Mouse (Mus musculus) hindbrain, embryonic 15.5 days (tissue): ENCODE results near the gene Tmem163. TPM values are rescaled to one million over a fixed set of nuclear protein-coding genes. Genes with fewer than 3 reads are reported as not detected.

ENCODE experiments used
- ATAC-seq: fragments of 200-750 bp; cut with Nextera tagmentation; 2 replicates; pipeline ENCODE4 v1.8.0; 2017; ENCODE audit warnings: low read depth, moderate number of reproducible peaks, moderate TSS enrichment; ENCODE audit not compliant: low FRiP score
- H3K27ac ChIP-seq: fragments of 300-500 bp; sonication (generic); replicated peaks from 2 replicates; pipeline ENCODE4 v1.5.1; 2015; ENCODE audit warnings: mild to moderate bottlenecking, inconsistent platforms
- H3K27me3 ChIP-seq: fragments of 300-500 bp; sonication (generic); 2 replicates; pipeline ENCODE4 v1.6.1; 2015; ENCODE audit warnings: control low read depth, inconsistent platforms
- H3K36me3 ChIP-seq: fragments of 300-500 bp; sonication (generic); 2 replicates; pipeline ENCODE4 v1.6.1; 2015; ENCODE audit warnings: control low read depth, inconsistent platforms
- H3K4me1 ChIP-seq: fragments of 300-500 bp; sonication (generic); replicated peaks from 2 replicates; pipeline ENCODE4 v1.6.1; 2015; ENCODE audit warnings: control low read depth, inconsistent platforms
- H3K4me2 ChIP-seq: fragments of 300-500 bp; sonication (generic); 2 replicates; pipeline ENCODE4 v1.6.1; 2015; ENCODE audit warnings: moderate library complexity, mild to moderate bottlenecking, inconsistent platforms
- H3K4me3 ChIP-seq: fragments of 300-500 bp; sonication (generic); 2 replicates; pipeline ENCODE4 v1.5.1; 2015; ENCODE audit warnings: mild to moderate bottlenecking, inconsistent platforms
- H3K9ac ChIP-seq: fragments of 300-500 bp; sonication (generic); 2 replicates; pipeline ENCODE4 v1.6.1; 2015; ENCODE audit warnings: inconsistent platforms
- H3K9me3 ChIP-seq: fragments of 300-500 bp; sonication (generic); 2 replicates; pipeline ENCODE4 v1.6.1; 2016; ENCODE audit warnings: control low read depth, inconsistent platforms
- WGBS: fragments of 180-500 bp; shearing (Covaris S2); methylation state at CpG from one replicate; pipeline ENCODE4 v1.1.7; 2015; 5-methylcytosine and 5-hydroxymethylcytosine counted together
- polyA plus RNA-seq: library from polyadenylated mRNA; unstranded; fragments of >200 nt; fragmentation: Nextera tagmentation; extraction: Ambion mirVana; gene quantifications from 2 replicates; pipeline ENCODE4 v1.2.1, GENCODE M21; 2015

Tmem163 gene
- polyA plus RNA-seq, 1 experiment from 2014 or later = 49.5 TPM

DNA sequence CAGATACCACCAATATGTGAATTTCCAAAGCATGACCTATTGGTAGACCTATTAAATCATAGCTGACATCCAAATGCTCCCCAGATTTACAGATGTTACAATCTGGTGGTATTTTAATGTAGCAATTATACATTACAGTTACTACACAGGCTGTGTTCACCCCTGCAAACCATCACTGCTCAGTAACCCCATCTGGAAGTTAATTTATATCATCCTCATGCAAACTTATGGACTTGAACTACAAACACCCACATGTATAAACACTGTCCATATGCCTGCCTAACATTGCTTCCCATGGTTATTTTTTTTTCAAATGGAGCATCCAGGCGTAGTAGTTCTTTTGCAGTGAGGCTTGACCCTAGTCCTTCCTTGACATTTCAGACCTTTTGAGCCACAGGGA lies 238.3 kb downstream of the Tmem163 start:
- no peak overlapping the region for H3K27ac ChIP-seq

DNA sequence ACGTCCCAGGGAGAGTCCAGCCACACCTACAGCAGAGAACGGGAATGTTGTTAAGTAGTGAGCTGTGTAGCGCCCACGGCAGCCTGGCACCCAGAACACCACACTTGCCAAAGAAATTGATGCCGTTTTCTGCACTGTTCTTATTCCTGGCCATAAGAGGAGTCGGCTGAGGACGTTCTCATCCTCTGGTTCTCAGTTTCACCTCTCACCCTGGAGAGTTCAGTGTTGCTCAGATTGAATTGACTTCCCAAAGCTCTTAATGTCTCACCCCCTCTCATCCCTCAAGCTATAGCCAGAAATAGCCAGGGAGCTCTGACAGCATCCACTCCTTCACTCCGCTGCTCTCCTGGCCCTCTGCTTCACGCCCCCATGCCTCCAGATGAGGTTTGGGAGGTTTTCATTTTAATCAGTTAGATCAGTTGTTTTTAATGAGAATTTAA lies 239.9 kb downstream of the Tmem163 start:
- no peak for ATAC-seq
- 74% methylated on average over 9 of the region's 9 CpGs for WGBS
- Histone ChIP-seq H3K9ac (no peak overlapping the region), H3K4me3 (no peak overlapping the region), H3K27me3 (no peaks in the 10 kb centered on the region), H3K4me1 (peaks cover 12% of the 10 kb centered on the region), H3K36me3 (no peaks in the 10 kb centered on the region), H3K4me2 (no peak overlapping the region), H3K27ac (no peak overlapping the region), H3K9me3 (no peaks in the 10 kb centered on the region)

More for the DNA sequence above, 238.3 kb downstream of the Tmem163 start:
- H3K9ac ChIP-seq = no peak overlapping the region
- no peak overlapping the region for H3K4me3 ChIP-seq
- 85% methylated on average over 1 of the region's 1 CpGs for WGBS
- no peak for ATAC-seq
- no peak overlapping the region for H3K4me2 ChIP-seq
- no peaks in the 10 kb centered on the region for H3K9me3 ChIP-seq
- peaks cover 12% of the 10 kb centered on the region for H3K4me1 ChIP-seq
- no peaks in the 10 kb centered on the region for H3K27me3 ChIP-seq
- H3K36me3 ChIP-seq = no peaks in the 10 kb centered on the region

DNA sequence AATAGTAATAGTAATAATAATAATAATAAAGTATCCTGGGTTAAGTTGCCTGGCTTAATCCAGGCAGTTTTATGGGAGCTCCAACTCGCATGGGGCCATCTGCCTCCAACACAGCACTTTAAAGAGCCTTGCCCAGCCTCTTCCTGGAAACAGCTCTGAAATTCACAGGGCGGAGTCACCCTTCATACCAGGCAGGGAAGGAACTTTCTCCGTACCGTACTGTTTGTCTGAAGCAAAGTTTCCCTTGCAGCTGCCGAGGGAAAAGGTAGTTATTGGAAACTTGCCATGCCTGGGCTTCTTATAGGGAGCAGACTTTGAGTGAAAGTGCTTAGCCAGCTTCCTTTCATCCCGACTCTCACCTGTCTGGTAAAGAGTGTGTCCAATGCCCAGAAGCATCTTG lies 242.3 kb downstream of the Tmem163 start:
- 75% methylated on average over 6 of the region's 6 CpGs for WGBS
- Histone ChIP-seq H3K27ac (no peak overlapping the region), H3K4me3 (no peak overlapping the region), H3K9ac (no peak overlapping the region), H3K4me1 (peaks cover 14% of the 10 kb centered on the region), H3K4me2 (no peak overlapping the region), H3K36me3 (no peaks in the 10 kb centered on the region), H3K9me3 (no peaks in the 10 kb centered on the region), H3K27me3 (no peaks in the 10 kb centered on the region)
- ATAC-seq = no peak

Other genes starting within 250 kb of the Tmem163 start
- gene Acmsd, start 49.9 kb upstream of the Tmem163 start, polyA plus RNA-seq = 0.08 and 0.12 TPM in 2 replicates
- gene Ccnt2, start 94.6 kb upstream of the Tmem163 start, polyA plus RNA-seq = 84.5 and 86.7 TPM in 2 replicates
- gene Map3k19, start 175.5 kb upstream of the Tmem163 start, polyA plus RNA-seq = 0.69 and 0.93 TPM in 2 replicates
- gene Rab3gap1, start 189.2 kb upstream of the Tmem163 start, polyA plus RNA-seq = 20.0 and 22.5 TPM in 2 replicates